ENCODE assay signal across 9 mouse cellular contexts in the genomic region with DNA sequence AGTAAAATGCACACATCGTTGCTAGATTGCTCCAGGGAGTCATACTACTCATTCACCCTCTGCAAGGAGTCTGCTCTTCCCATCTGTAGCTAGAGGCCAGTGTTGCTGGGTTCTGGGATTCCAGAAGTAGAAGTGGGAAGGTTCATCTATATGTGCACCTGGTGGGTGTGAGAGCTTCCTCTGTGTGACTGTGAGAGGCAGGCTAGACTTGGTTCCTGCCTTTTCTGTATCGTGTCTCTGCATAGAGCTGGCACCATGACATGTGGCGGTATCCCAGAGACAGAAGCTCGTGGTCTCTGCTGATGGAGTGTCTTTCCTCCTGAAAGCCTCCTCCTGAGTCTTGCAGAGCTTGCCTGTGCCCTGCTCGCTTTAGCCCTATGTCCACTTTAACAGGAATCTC.
A peak's percentile ranks its signal among the peaks of the same experiment; 100 is the strongest.
DNase-seq lines count a peak whose midpoint lies in the region; ATAC-seq and TF ChIP-seq lines count a peak whose summit lies in the region.
"Had no signal": no experiment of that assay in that cellular context is flagged by ENCODE, and none has a peak within 500 bp of the region (broad histone marks: within the 10 kb centered on the region; RNA-seq: fewer than 3 reads in every experiment).

No protein-coding gene starts in this region.

- H3K4me1 ChIP-seq in embryonic facial prominence, embryonic 15.5 days: peaks cover 34% of the 10 kb centered on the region
- H3K4me1 ChIP-seq: hindbrain, embryonic 15.5 days had no signal

- H3K27ac ChIP-seq in embryonic facial prominence, embryonic 15.5 days (replicated peaks): peak overlapping the region; percentile 86
- H3K27ac ChIP-seq: hindbrain, embryonic 15.5 days had no signal

- H3K4me3 ChIP-seq in embryonic facial prominence, embryonic 15.5 days (replicated peaks): no peak overlapping the region
- H3K4me3 ChIP-seq in myocyte: no peak overlapping the region
- H3K4me3 ChIP-seq: hindbrain, embryonic 15.5 days had no signal

- intact Hi-C loops in left cerebral cortex, postnatal 4 days (cut with DNase I): no loop called here

- 39% methylated on average over 5 of the region's 5 CpGs for whole genome bisulfite sequencing in embryonic facial prominence, embryonic 15.5 days

- no peak for TF ChIP-seq POLR2A in myocyte (IDR thresholded peaks at IDR 0.05; ENCODE audit: insufficient read length, low read depth)

- DNase-seq in cerebellum, postnatal 36 days: peak; percentile 24 to 37
- DNase-seq in cerebellum, adult 8-10 months: no peak
- DNase-seq in left cerebral cortex, adult 18-20 months (ENCODE audit: low spot score in 2 of 2): peak; percentile 55 to 58
- DNase-seq in left cerebral cortex, postnatal 4 days: no peak
- DNase-seq in yolk sac, embryonic 10.5 days (ENCODE audit: low spot score): no peak
- no peak for DNase-seq in adipocyte (ENCODE audit: low spot score)

- H3K36me3 ChIP-seq in embryonic facial prominence, embryonic 15.5 days: 0 out of 2 replicates have a peak, but pooled peaks cover 4% of the 10 kb centered on the region
- no peaks in the 10 kb centered on the region for H3K36me3 ChIP-seq in myocyte (ENCODE audit: control insufficient read depth, insufficient read depth)

- H3ac ChIP-seq in myocyte (ENCODE audit: control insufficient read depth, insufficient read length): no peak overlapping the region

- H3K9me3 ChIP-seq in embryonic facial prominence, embryonic 15.5 days (replicated peaks): no peaks in the 10 kb centered on the region
- H3K9me3 ChIP-seq: hindbrain, embryonic 15.5 days had no signal

- H3K9ac ChIP-seq in embryonic facial prominence, embryonic 15.5 days: no peak overlapping the region
- H3K9ac ChIP-seq: hindbrain, embryonic 15.5 days had no signal

- no peak for ATAC-seq in embryonic facial prominence, embryonic 15.5 days (ENCODE audit: insufficient number of reproducible peaks, low FRiP score, low TSS enrichment, low read depth)

- no peaks in the 10 kb centered on the region for H3K79me2 ChIP-seq in myocyte (ENCODE audit: control insufficient read depth, insufficient read depth)

- no peak overlapping the region for H3K4me2 ChIP-seq in embryonic facial prominence, embryonic 15.5 days (replicated peaks)
- H3K4me2 ChIP-seq in myocyte (ENCODE audit: low read depth): peak overlapping the region; percentile 68
- H3K4me2 ChIP-seq: hindbrain, embryonic 15.5 days had no signal

- H3K27me3 ChIP-seq in embryonic facial prominence, embryonic 15.5 days: no peaks in the 10 kb centered on the region
- H3K27me3 ChIP-seq in myocyte (ENCODE audit: control insufficient read depth, insufficient read depth, insufficient read length): no peaks in the 10 kb centered on the region
- H3K27me3 ChIP-seq: hindbrain, embryonic 15.5 days had no signal

TF ChIP-seq in myocyte, 11 proteins besides CTCF, POLR2A, EP300 and RAD21:
- TF ChIP-seq USF1 (IDR thresholded peaks at IDR 0.05; ENCODE audit: low read depth) (no peak), TCF12 (IDR thresholded peaks at IDR 0.05; ENCODE audit: insufficient read depth, poor library complexity, severe bottlenecking) (no peak), E2F4 (IDR thresholded peaks at IDR 0.05; ENCODE audit: insufficient read depth) (no peak), CEBPB (IDR thresholded peaks at IDR 0.05; ENCODE audit: insufficient read depth, poor library complexity, severe bottlenecking) (no peak), MYOG (IDR thresholded peaks at IDR 0.05; ENCODE audit: control insufficient read depth in 1 of 3, insufficient read depth in 1 of 3, insufficient read length in 2 of 3, low read depth in 2 of 3) (no peak), POLR2AphosphoS2 (IDR thresholded peaks at IDR 0.05; ENCODE audit: insufficient read length, low read depth) (no peak), REST (IDR thresholded peaks at IDR 0.05; ENCODE audit: insufficient read depth, insufficient read length) (no peak)

Comparison
In these comparisons a context has a peak if more than half of its experiments do, and no peak if none do; other contexts are left out.
1. DNase-seq: peak in cerebellum, postnatal 36 days (2 of 2) and left cerebral cortex, adult 18-20 months (2 of 2); none in cerebellum, adult 8-10 months (single experiment), left cerebral cortex, postnatal 4 days (single experiment), yolk sac, embryonic 10.5 days (single experiment) and adipocyte (single experiment).